Mouse (Mus musculus): ENCODE measurements around the gene Dtd1.

The Dtd1 gene

DNA sequence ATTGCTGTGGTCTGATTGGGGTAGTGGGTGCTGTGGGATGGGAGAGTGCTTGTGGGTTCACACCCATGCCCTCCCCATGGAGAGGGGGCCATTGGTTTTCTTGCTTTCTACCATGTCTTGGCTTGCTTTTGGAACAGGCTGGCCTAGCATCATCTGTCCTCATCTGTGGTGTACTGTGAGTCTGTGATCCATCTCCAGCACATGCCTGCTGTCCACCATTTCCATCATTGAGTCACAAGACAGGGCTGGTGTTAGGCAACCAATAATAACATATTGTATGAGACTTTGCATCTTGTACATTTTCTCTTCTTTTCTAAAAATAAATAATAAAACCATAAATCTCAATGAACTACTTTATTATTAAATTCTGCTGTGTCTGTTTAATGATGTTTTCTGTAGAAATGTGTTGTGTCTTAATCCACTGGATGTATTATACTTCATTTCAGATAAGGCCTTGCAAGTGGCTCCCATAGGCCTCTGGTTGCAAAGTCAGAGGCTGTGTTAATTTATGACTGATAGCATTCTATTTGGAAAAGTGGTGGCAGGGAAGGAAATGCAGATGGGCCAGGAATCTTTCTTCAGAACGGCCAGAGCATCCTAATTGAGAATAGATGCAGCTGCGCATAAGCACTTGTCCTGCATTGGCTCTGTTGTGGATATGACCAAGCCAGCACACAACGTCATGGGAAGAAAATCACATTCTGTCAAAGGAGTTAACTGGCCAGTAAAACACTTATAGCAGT is 168.8 kb downstream of the Dtd1 start:
- no peak for DNase-seq (ENCODE audit: low spot score)

- no peak for DNase-seq (ENCODE audit: low spot score)
These were observed 169.4 kb downstream of the Dtd1 start for GRCm38 (mm10) chr2:144769118-144769496.

- DNase-seq (ENCODE audit: low spot score) = no peak
These were observed 169.9 kb downstream of the Dtd1 start for GRCm38 (mm10) chr2:144769556-144769955.

GRCm38 (mm10) chr2:144770452-144770941 is 170.8 kb downstream of the Dtd1 start:
- no peak for DNase-seq (ENCODE audit: low spot score)

DNA sequence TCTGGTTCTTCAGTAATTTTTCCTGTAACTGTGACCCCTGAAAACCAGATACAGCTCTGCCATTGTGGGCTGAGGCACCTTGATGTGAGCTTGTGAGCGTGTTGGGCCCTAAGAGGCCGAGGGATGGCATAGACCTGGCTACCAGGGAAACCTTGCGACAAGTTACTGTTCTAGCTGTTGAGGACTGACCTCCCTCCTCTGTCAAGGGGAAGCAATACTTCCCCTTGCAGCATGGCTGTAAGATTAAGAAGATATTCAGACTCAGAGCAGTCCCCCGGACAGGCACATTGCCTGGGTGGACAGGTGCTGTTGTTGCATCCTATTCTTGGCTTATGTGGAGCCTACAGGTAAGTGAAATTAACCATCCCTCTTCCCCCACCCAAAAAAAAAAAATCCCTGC is 172.1 kb downstream of the Dtd1 start:
- DNase-seq (ENCODE audit: low spot score) = no peak

DNA sequence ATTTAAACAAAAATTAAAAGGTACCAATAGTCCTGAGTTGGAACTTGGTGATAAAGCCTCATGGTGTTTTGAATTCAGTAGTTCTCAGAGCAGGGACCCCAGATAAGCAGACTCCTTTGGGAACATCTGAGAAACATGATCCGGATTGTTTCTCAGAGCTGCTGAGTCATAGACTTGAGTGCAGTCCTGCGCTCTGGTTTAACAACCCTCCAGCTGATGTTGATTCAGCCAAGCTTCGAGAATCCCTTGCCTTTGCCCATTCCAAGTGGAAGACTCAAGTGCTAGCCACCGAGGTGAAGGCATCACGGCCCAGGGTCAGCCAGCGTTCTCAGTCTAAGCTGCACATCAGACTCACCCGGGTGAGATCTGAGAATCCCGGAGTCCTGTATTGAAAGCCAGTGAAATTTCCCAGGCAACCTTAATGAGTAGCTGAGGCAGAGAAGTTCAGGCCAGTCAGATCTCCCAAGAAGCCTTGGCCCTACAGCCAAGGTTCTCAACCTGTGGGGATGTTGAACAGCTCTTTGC is 175.0 kb downstream of the Dtd1 start:
- no peak for DNase-seq (ENCODE audit: low spot score)

- no peak for DNase-seq (ENCODE audit: low spot score)
These were observed 175.9 kb downstream of the Dtd1 start for GRCm38 (mm10) chr2:144775626-144776025.

GRCm38 (mm10) chr2:144779263-144779662 is 179.6 kb downstream of the Dtd1 start:
- DNase-seq (ENCODE audit: low spot score) = no peak

- no peak for DNase-seq (ENCODE audit: low spot score)
These were observed 181.0 kb downstream of the Dtd1 start for GRCm38 (mm10) chr2:144780731-144781130.

GRCm38 (mm10) chr2:144781871-144782270 is 182.2 kb downstream of the Dtd1 start:
- no peak for DNase-seq (ENCODE audit: low spot score)

DNA sequence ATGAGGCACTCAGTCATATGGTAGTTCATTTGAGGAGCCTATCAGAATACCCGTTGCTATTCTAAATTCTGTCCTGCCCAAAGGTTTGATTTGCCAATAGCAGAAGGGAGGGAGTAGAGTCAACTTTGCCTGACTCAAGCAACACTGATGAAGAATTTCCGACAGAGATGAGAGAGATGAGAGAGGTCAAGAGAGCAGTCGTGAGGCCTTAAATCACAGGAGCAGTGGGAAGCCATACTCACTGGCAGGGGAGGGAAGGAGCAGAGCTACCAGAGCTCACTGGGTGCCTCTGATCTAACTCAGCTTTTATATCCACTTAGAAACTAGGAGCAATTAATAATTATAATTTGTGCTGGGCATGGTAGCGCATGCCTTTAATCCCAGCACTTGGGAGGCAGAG is 182.8 kb downstream of the Dtd1 start:
- no peak for DNase-seq (ENCODE audit: low spot score)

DNA sequence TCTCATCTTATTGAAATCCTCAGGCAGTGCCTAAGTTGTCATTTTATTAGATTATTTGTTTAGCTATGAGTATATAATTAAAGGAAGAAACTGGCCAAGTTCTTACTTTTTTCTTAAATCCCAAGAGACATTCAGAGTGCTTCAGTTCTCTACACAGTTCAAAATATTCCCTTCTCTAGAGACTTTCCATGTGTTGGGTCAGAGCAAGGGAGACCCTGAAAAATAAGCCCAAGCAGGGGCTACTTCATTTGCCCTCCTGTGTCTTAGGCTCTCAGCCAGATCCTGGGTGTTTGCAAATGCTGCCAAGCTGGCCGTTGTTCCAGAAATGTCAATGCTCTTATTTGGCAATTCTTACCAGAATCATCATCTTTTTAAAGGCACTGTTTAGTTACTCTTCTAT is 183.5 kb downstream of the Dtd1 start:
- DNase-seq (ENCODE audit: low spot score) = no peak

- no peak for DNase-seq (ENCODE audit: low spot score)
These were observed 184.1 kb downstream of the Dtd1 start for GRCm38 (mm10) chr2:144783831-144784230.

- no peak for DNase-seq (ENCODE audit: low spot score)
These were observed 192.1 kb downstream of the Dtd1 start for GRCm38 (mm10) chr2:144791671-144792294.

GRCm38 (mm10) chr2:144797515-144797914 is 197.8 kb downstream of the Dtd1 start:
- DNase-seq (ENCODE audit: low spot score) = no peak

DNA sequence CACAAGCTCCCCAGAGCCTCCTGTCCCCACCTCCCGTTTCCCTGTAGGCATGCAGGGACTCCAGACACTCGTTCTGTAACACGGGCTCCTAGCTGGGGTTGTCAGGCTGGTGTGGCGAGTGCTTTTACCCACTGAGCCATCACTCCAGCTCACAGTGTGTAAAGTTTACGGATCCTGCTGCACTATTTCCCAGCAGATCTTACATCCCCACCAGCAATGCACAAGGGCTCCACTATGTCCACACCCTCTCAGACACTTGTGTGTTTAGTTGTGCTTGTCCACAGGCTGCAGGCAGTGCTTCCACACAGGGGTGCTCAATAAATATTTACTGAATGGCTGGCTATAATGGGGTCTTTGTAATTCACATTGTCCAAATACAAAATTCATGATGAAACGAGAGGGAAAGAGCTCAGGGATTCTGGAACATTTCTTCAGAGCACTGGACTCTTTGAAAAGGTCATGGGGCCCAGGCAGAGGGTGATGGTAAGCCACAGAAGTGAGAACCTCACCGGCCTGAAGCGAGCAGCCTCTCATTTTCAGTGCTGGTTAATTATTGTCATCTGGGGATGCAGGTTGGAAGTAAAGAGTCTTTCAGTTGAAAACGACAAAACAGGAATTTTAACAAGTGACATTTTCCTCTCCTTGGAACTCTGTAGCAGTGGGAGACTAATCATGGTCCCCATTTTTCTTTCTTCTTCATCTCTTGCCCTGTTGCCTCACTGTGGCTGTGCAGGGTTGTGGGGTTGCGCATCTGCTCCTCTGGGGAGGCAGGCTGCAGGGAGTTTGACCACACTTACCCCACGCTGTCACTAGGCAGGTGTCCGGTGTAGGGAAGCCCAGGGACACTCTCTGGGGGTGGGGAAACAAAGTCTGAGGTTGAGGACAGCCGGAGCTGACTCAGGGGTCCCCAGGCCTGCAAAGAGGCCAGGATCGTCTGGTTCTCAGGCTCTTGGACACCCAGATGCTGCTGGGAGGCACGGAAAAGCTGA is 208.4 kb downstream of the Dtd1 start:
- DNase-seq (ENCODE audit: low spot score) = no peak

Data from ovary, adult 18-20 months (tissue).